Mouse (Mus musculus) natural killer cell, adult 2 months (primary cell): ENCODE data around the gene Tcte2.

Experiments
- DNase-seq, 2 experiments: peaks; one replicate each; pipeline ENCODE4 v3.0.0; 2022; ENCODE audit warnings: low spot score in 2 of 2

Tcte2 gene

GRCm38 (mm10) chr17:13745373-13745772, 16.3 kb downstream of the Tcte2 start:
- DNase-seq = no peak

GRCm38 (mm10) chr17:13744824-13745223, 16.8 kb downstream of the Tcte2 start:
- no peak for DNase-seq

GRCm38 (mm10) chr17:13744219-13744618, 17.4 kb downstream of the Tcte2 start:
- DNase-seq = no peak

GRCm38 (mm10) chr17:13743709-13744079, 17.9 kb downstream of the Tcte2 start:
- DNase-seq = no peak

GRCm38 (mm10) chr17:13742941-13743708, 18.5 kb downstream of the Tcte2 start:
- no peak for DNase-seq

GRCm38 (mm10) chr17:13742334-13742733, 19.3 kb downstream of the Tcte2 start:
- no peak for DNase-seq

GRCm38 (mm10) chr17:13741611-13742010, 20.0 kb downstream of the Tcte2 start:
- DNase-seq = no peak

- no peak for DNase-seq
Measured at GRCm38 (mm10) chr17:13740796-13741195, 20.8 kb downstream of the Tcte2 start.

GRCm38 (mm10) chr17:13739981-13740380, 21.6 kb downstream of the Tcte2 start:
- no peak for DNase-seq

GRCm38 (mm10) chr17:13738916-13739315, 22.7 kb downstream of the Tcte2 start:
- DNase-seq = no peak

- no peak for DNase-seq
Measured at GRCm38 (mm10) chr17:13738121-13738776, 23.4 kb downstream of the Tcte2 start.

- DNase-seq = no peak
Measured at GRCm38 (mm10) chr17:13737336-13737735, 24.3 kb downstream of the Tcte2 start.

GRCm38 (mm10) chr17:13735803-13736282, 25.8 kb downstream of the Tcte2 start:
- no peak for DNase-seq

- no peak for DNase-seq
Measured at GRCm38 (mm10) chr17:13735057-13735456, 26.6 kb downstream of the Tcte2 start.

- no peak for DNase-seq
Measured at GRCm38 (mm10) chr17:13733971-13734370, 27.7 kb downstream of the Tcte2 start.

- DNase-seq = no peak
Measured at GRCm38 (mm10) chr17:13732685-13733084, 28.9 kb downstream of the Tcte2 start.

GRCm38 (mm10) chr17:13731727-13732112, 29.9 kb downstream of the Tcte2 start:
- DNase-seq = no peak

- no peak for DNase-seq
Measured at GRCm38 (mm10) chr17:13730980-13731726, 30.5 kb downstream of the Tcte2 start.

GRCm38 (mm10) chr17:13726832-13727355, 34.7 kb downstream of the Tcte2 start:
- DNase-seq = no peak

GRCm38 (mm10) chr17:13725004-13725550, 36.5 kb downstream of the Tcte2 start:
- no peak for DNase-seq

- DNase-seq = no peak
Measured at GRCm38 (mm10) chr17:13722434-13722833, 39.2 kb downstream of the Tcte2 start.

- DNase-seq = no peak
Measured at GRCm38 (mm10) chr17:13721372-13721771, 40.3 kb downstream of the Tcte2 start.
